Comparison of ENCODE assay signal across 9 mouse cellular contexts in the genomic region with DNA sequence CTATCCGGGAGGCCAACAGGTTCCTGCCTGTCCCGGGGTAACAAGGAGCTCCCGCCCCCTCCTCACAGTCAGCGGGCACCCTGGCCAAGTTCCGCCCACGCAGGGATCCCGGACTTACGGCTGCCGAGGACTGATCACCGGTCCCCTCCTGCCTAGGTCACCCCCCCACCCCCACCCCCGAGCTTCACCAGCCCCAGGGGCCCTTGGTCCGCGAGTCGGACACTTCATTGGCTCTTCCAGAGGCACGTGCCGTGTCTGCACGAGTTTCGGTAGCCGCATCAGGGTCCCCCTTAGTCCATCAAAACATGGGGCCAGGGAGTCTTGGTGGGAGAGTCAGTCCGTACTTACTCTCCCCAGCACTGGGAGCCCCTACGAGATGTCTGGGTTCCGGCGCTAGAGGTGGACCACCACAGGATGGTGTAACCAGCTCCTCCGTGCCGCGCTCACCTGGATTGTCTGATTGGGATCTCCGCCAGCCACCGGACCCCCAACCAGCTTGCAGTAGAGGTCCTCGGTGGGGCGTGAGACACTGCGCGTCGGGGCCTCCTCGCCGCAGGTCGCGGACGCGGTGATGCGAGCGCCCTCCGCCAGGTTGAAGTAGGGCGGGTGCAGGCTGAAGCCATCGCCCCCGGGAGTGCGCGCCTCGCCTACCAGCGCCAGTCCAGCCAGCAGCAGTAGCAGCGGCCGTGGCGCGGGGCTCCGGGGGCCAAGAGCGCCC. TPM values are rescaled to one million over a fixed set of nuclear protein-coding genes. Genes with fewer than 3 reads are reported as not detected.
A peak's percentile ranks its signal among the peaks of the same experiment; 100 is the strongest.
DNase-seq lines count a peak whose midpoint lies in the region; TF ChIP-seq lines count a peak whose summit lies in the region.
"Had no signal": no experiment of that assay in that cellular context is flagged by ENCODE, and none has a peak within 500 bp of the region (broad histone marks: within the 10 kb centered on the region; RNA-seq: fewer than 3 reads in every experiment).

No protein-coding gene starts in this region.

- peak overlapping the region; percentile 82 for H3K4me3 ChIP-seq in heart, adult 2 months
- peak overlapping the region; percentile 69 for H3K4me3 ChIP-seq in kidney, adult 2 months (ENCODE audit: insufficient read depth, low read depth, low read length)

- H3K27ac ChIP-seq in heart, adult 2 months: peak overlapping the region; percentile 89
- peak overlapping the region; percentile 57 for H3K27ac ChIP-seq in kidney, adult 2 months (ENCODE audit: insufficient read depth, low read depth, low read length)
- H3K27ac ChIP-seq: macrophage had no signal

- no peaks in the 10 kb centered on the region for H3K36me3 ChIP-seq in heart, adult 2 months (ENCODE audit: control insufficient read depth, insufficient read depth, low read length)
- H3K36me3 ChIP-seq in kidney, adult 2 months (ENCODE audit: control insufficient read depth, insufficient read depth, low read length): no peaks in the 10 kb centered on the region

- H3K9ac ChIP-seq in heart, adult 2 months (ENCODE audit: low read depth, low read length): peak overlapping the region; percentile 89

- H3K27me3 ChIP-seq in heart, adult 2 months (ENCODE audit: control insufficient read depth, insufficient read depth, low read length): no peaks in the 10 kb centered on the region
- no peaks in the 10 kb centered on the region for H3K27me3 ChIP-seq in kidney, adult 2 months (replicated peaks; ENCODE audit: control insufficient read depth, insufficient read depth, low read length)

- WGBS in heart, adult 2 months: under 1% methylated on average over 55 of the region's 55 CpGs
- WGBS in kidney, adult 2 months: under 1% methylated on average over 55 of the region's 55 CpGs

- TF ChIP-seq POLR2A in heart, adult 2 months (IDR thresholded peaks at IDR 0.05; ENCODE audit: insufficient read depth, low read depth, low read length): no peak
- TF ChIP-seq POLR2A in kidney, adult 2 months (IDR thresholded peaks at IDR 0.05; ENCODE audit: low read depth, low read length): no peak

- peak; percentile 53 to 55 for DNase-seq in cerebellum, postnatal 25 days
- DNase-seq in cerebellum, adult 9-10 months: no peak
- peak; percentile 66 for DNase-seq in adrenal gland, adult 2 months
- peak; percentile 59 to 66 for DNase-seq in heart, adult 2 months
- DNase-seq in kidney, adult 2 months: peak; percentile 66
- DNase-seq in lung, postnatal 14 days: peak; percentile 52
- DNase-seq in testis, postnatal 10 days (ENCODE audit: low spot score): peak; percentile 70
- no peak for DNase-seq in adipocyte (ENCODE audit: low spot score)

- H3K79me2 ChIP-seq in heart, adult 2 months (replicated peaks; ENCODE audit: control insufficient read depth, insufficient read depth, low read length): no peaks in the 10 kb centered on the region; the same call in none of the 2 replicates

- peaks cover 22% of the 10 kb centered on the region for H3K4me1 ChIP-seq in heart, adult 2 months (ENCODE audit: control insufficient read depth, insufficient read depth, low read length)
- peaks cover 40% of the 10 kb centered on the region for H3K4me1 ChIP-seq in kidney, adult 2 months (ENCODE audit: control insufficient read depth, insufficient read depth, low read length)

- no peak; the same call in 1 of the 2 replicates for TF ChIP-seq CTCF in heart, adult 2 months (IDR thresholded peaks at IDR 0.05)
- TF ChIP-seq CTCF in kidney, adult 2 months (conservative IDR thresholded peaks at IDR 0.05; ENCODE audit: insufficient read depth, insufficient read length, low read depth, low read length): no peak

- intact Hi-C loops in heart, adult 2 months (cut with DNase I): no loop called here

- TF ChIP-seq EP300 in heart, adult 2 months (IDR thresholded peaks at IDR 0.05; ENCODE audit: insufficient read depth, low read depth, low read length): no peak

RNA-seq across cellular contexts. Expression of a gene that starts 0.5 kb away (rescaled TPM):
- total RNA-seq in adrenal gland, adult 2 months (2021): 10 to 100 TPM; 30.7 to 35.0 TPM
- 41.7 and 48.7 TPM in 2 replicates for polyA plus RNA-seq in adrenal gland, adult 2 months (2012; rRNA removed)
- 100 to 1,000 TPM in 1 of 2 experiments, 10 to 100 TPM in 1; 66.3 to 104 TPM for total RNA-seq in heart, adult 2 months (2021)
- polyA plus RNA-seq in heart, adult 2 months (2012; rRNA removed): 83.6 and 109 TPM in 2 replicates
- 83.3 and 97.8 TPM in 2 replicates for polyA plus RNA-seq in kidney, adult 2 months (2012; rRNA removed)
- polyA plus RNA-seq: macrophage had no signal

RNA-seq across cellular contexts. Expression of a gene that starts 32.0 kb away (rescaled TPM):
- 100 to 1,000 TPM; 380 to 873 TPM for total RNA-seq in adrenal gland, adult 2 months (2021)
- 1,054 and 1,398 TPM in 2 replicates for polyA plus RNA-seq in adrenal gland, adult 2 months (2012; rRNA removed)
- 100 to 1,000 TPM; 506 to 570 TPM for total RNA-seq in heart, adult 2 months (2021)
- 991 and 1,183 TPM in 2 replicates for polyA plus RNA-seq in heart, adult 2 months (2012; rRNA removed)
- polyA plus RNA-seq in kidney, adult 2 months (2012; rRNA removed): 2,294 and 2,331 TPM in 2 replicates

RNA-seq across cellular contexts. Expression of a gene that starts 48.1 kb away (rescaled TPM):
- 10 to 100 TPM; 13.1 to 14.7 TPM for total RNA-seq in adrenal gland, adult 2 months (2021)
- 19.4 and 28.8 TPM in 2 replicates for polyA plus RNA-seq in adrenal gland, adult 2 months (2012; rRNA removed)
- 10 to 100 TPM; 11.2 to 14.3 TPM for total RNA-seq in heart, adult 2 months (2021)
- polyA plus RNA-seq in heart, adult 2 months (2012; rRNA removed): 17.6 and 26.7 TPM in 2 replicates
- 18.2 TPM in 2 replicates for polyA plus RNA-seq in kidney, adult 2 months (2012; rRNA removed)

RNA-seq across cellular contexts. Expression of a gene that starts 53.9 kb away (rescaled TPM):
- 100 to 1,000 TPM; 152 to 183 TPM for total RNA-seq in adrenal gland, adult 2 months (2021)
- 280 and 296 TPM in 2 replicates for polyA plus RNA-seq in adrenal gland, adult 2 months (2012; rRNA removed)
- total RNA-seq in heart, adult 2 months (2021): 10 to 100 TPM; 79.2 to 89.0 TPM
- 56.6 and 76.0 TPM in 2 replicates for polyA plus RNA-seq in heart, adult 2 months (2012; rRNA removed)
- polyA plus RNA-seq in kidney, adult 2 months (2012; rRNA removed): 80.0 and 95.3 TPM in 2 replicates

Comparison
In these comparisons a context has a peak if more than half of its experiments do, and no peak if none do; other contexts are left out.
1. DNase-seq: peak in cerebellum, postnatal 25 days (2 of 2), adrenal gland, adult 2 months (single experiment), heart, adult 2 months (2 of 2), kidney, adult 2 months (single experiment), lung, postnatal 14 days (single experiment) and testis, postnatal 10 days (single experiment); none in cerebellum, adult 9-10 months (single experiment) and adipocyte (single experiment).